Mouse (Mus musculus) cerebellum, adult 2 months (tissue): ENCODE data around the gene Ryr3.

Experiments
- CTCF ChIP-seq: fragments of 200-500 bp; IDR thresholded peaks from 2 replicates; pipeline ENCODE4 v1.5.1; 2011; ENCODE audit warnings: low read depth, mild to moderate bottlenecking, control low read depth, low read length, moderate library complexity, borderline replicate concordance; ENCODE audit not compliant: insufficient read depth
- POLR2A ChIP-seq: fragments of 200-500 bp; IDR thresholded peaks from 2 replicates; pipeline ENCODE4 v1.6.1; 2011; ENCODE audit warnings: low read length, control low read depth, borderline replicate concordance; ENCODE audit not compliant: insufficient read depth

GRCm38 (mm10) chr2:112762006-112762405 is 454.9 kb downstream of the Ryr3 start:
- TF ChIP-seq POLR2A (no peak), CTCF (no peak)
